In the genomic region with DNA sequence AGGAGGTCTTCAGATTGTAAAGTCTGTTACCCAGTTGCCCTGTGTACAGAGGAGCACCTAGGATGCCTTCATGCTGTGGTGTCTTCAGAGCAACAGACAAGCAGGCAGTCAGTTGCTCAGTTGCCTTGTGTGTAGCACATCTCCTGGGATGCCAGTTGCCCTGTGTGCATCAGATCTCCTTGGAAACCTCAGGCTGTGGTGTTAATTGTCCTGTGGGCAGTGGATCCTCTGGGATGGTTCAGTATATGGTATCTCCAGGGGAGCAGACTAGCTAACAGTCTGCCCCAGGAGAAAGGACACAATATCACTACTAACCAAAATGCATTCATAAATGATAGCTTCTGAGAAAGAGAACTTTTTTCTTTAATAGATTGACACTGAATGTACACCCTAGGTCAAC, we compare ENCODE assay signal across 35 mouse cellular contexts.
"Had no signal": no experiment of that assay in that cellular context is flagged by ENCODE, and none has a peak within 500 bp of the region (broad histone marks: within the 10 kb centered on the region; RNA-seq: fewer than 3 reads in every experiment).

No protein-coding gene starts in this region.

- H3K4me2 ChIP-seq: heart, embryonic 11.5 days; heart, embryonic 12.5 days; heart, embryonic 13.5 days; heart, embryonic 15.5 days; hindbrain, embryonic 12.5 days; hindbrain, embryonic 13.5 days; hindbrain, embryonic 14.5 days; hindbrain, embryonic 15.5 days; intestine, embryonic 15.5 days; kidney, embryonic 15.5 days had no signal

- H3K9me3 ChIP-seq: heart, embryonic 12.5 days; heart, embryonic 13.5 days; heart, embryonic 15.5 days; hindbrain, embryonic 10.5 days; hindbrain, embryonic 12.5 days; hindbrain, embryonic 13.5 days; hindbrain, embryonic 15.5 days; intestine, embryonic 15.5 days; kidney, embryonic 15.5 days had no signal

- H3K36me3 ChIP-seq: heart, embryonic 12.5 days; heart, embryonic 13.5 days; heart, embryonic 15.5 days; hindbrain, embryonic 10.5 days; hindbrain, embryonic 12.5 days; hindbrain, embryonic 13.5 days; hindbrain, embryonic 15.5 days; intestine, embryonic 15.5 days; kidney, embryonic 15.5 days had no signal

- DNase-seq: heart, postnatal 10 days; heart, postnatal 14 days; heart, postnatal 36 days; heart, postnatal 4 days; kidney, adult 11 months; kidney, adult 18-20 months; kidney, adult 2 months; kidney, adult 8-10 months; kidney, adult 9 months; kidney, postnatal 10 days; kidney, postnatal 14 days; kidney, postnatal 25 days; kidney, postnatal 36 days; kidney, postnatal 4 days; layer of hippocampus, adult 9-11 months; layer of hippocampus, postnatal 36 days had no signal

- H3K27me3 ChIP-seq: heart, embryonic 12.5 days; heart, embryonic 13.5 days; heart, embryonic 15.5 days; hindbrain, embryonic 12.5 days; hindbrain, embryonic 13.5 days; hindbrain, embryonic 15.5 days; intestine, embryonic 15.5 days; kidney, embryonic 15.5 days had no signal

- ATAC-seq: hindbrain, embryonic 16.5 days; hindbrain, postnatal 0 days; inflammation-experienced regulatory T-cells, adult 6 months; intestine, embryonic 15.5 days; intestine, embryonic 16.5 days; intestine, postnatal 0 days had no signal

- H3K27ac ChIP-seq: heart, embryonic 13.5 days; heart, embryonic 15.5 days; hindbrain, embryonic 10.5 days; hindbrain, embryonic 12.5 days; hindbrain, embryonic 13.5 days; hindbrain, embryonic 14.5 days; hindbrain, embryonic 15.5 days; hindbrain, postnatal 0 days; intestine, embryonic 15.5 days; kidney, embryonic 15.5 days; kidney, postnatal 0 days; layer of hippocampus, adult 2 months; left cerebral cortex, adult 2 months had no signal

- H3K9ac ChIP-seq: heart, embryonic 12.5 days; heart, embryonic 13.5 days; heart, embryonic 15.5 days; hindbrain, embryonic 12.5 days; hindbrain, embryonic 13.5 days; hindbrain, embryonic 14.5 days; hindbrain, embryonic 15.5 days; intestine, embryonic 15.5 days; kidney, embryonic 15.5 days had no signal

- H3K4me3 ChIP-seq: heart, embryonic 12.5 days; heart, embryonic 13.5 days; heart, embryonic 15.5 days; hindbrain, embryonic 10.5 days; hindbrain, embryonic 12.5 days; hindbrain, embryonic 13.5 days; hindbrain, embryonic 15.5 days; intestine, embryonic 15.5 days; kidney, embryonic 15.5 days; layer of hippocampus, adult 2 months; left cerebral cortex, adult 2 months had no signal

- H3K4me1 ChIP-seq: heart, embryonic 12.5 days; heart, embryonic 13.5 days; heart, embryonic 15.5 days; hindbrain, embryonic 10.5 days; hindbrain, embryonic 12.5 days; hindbrain, embryonic 13.5 days; hindbrain, embryonic 15.5 days; intestine, embryonic 15.5 days; kidney, embryonic 15.5 days had no signal
